Mouse (Mus musculus) kidney, postnatal 4 days (tissue): ENCODE data around the gene Chmp4b.
A peak's percentile ranks its signal among the peaks of the same experiment; 100 is the strongest.

Experiments
- DNase-seq, 2 experiments: peaks; one replicate each; pipeline ENCODE4 v3.0.0; 2021; ENCODE audit warnings: mixed read lengths in 2 of 2

Gene Chmp4b

DNA sequence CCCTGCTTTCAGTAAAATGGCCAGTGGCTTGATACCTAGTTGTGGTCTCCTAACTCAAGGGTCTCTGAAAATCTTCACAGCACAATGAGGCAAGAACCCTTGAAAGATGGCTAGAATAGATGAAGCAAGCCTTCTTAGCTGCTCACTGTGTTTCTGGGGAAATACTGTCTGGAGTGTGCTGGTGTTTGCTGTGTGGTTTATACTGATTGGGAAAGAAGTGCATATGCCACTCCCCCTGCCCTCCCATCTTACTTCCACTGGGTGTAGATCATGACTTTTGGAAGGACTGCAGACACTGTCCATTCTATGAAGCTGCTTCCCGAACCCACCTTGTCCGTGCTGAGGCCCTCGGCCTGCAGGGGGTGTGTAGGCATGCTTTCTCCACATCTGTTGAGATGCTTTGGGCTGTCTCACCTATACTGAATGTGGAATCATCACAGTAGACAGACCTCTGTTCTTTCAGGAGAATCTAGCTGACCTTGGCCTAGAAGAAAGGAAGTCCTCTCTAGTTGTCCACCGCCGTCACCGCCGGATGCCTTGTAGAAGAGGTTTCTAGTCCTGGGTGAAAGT is 33.5 kb downstream of the Chmp4b start:
- no peak for DNase-seq

DNA sequence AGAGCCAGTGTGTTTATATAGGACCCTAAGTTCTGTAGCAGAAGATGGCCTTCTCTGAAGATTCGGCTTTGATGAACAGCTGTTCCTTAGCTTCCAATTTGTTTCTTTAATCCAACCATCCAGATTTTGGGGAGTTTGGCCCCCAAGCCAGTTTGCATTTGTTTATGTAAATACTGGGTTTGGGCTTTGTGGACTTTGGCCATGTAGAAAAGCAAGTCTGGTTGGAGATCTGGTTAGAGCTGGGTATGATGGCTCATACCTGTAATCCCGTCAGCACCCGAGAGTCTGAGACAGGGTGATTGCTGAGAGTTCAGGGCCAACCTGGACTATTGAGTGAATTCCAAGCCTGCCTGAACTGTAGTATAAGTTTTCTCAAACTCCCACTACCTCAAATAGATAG is 34.3 kb downstream of the Chmp4b start:
- DNase-seq = no peak

DNA sequence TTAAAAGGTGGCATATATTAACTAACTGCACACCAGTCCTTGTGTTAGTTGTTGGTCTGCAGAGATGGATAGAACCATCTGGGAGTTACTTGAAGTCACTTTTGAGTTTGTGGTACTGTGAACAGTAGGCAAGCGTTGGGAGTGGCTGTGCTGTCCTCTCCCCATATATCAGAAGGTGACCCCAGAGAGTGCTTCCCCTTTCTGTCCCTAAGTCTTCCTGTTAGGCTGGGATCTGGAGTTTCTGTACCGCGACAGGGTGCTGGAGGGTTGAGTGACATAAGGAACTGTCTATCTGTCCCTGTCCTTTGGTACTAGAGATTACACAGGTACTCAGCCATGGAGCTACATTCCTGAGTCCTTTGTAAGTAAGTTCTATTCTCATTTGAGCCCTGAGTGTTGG is 35.3 kb downstream of the Chmp4b start:
- no peak for DNase-seq

DNA sequence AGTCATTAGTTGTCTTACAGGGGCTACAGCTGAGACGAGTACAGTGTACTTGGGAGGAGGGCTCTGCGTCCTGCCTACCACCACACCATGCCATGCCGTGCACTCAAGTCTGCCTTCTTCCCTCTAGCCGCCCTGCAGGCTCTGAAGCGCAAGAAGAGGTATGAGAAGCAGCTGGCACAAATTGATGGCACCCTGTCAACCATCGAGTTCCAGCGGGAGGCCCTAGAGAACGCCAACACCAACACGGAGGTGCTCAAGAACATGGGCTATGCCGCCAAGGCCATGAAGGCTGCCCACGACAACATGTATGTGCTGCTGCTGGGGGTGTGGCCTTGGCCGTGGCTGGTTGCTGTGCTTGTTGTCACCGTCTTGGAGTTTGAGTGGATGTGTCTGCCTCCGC is 37.9 kb downstream of the Chmp4b start:
- DNase-seq = no peak

DNA sequence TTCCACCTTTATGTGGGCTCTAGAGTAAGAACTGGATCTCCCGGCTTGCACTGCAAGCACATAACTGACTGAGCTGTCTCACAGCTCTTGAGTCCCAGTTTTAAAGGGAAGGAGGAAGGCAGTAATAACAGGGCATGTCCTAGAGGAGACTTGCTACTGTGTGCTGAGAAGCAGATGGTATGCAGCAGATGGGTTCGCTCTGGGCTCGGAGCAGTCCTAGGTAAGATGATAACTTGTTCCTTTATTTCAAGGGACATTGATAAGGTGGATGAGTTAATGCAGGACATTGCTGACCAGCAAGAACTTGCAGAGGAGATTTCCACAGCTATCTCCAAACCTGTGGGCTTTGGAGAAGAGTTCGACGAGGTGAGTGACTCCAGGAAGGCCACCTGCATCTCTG is 39.5 kb downstream of the Chmp4b start:
- no peak for DNase-seq

DNA sequence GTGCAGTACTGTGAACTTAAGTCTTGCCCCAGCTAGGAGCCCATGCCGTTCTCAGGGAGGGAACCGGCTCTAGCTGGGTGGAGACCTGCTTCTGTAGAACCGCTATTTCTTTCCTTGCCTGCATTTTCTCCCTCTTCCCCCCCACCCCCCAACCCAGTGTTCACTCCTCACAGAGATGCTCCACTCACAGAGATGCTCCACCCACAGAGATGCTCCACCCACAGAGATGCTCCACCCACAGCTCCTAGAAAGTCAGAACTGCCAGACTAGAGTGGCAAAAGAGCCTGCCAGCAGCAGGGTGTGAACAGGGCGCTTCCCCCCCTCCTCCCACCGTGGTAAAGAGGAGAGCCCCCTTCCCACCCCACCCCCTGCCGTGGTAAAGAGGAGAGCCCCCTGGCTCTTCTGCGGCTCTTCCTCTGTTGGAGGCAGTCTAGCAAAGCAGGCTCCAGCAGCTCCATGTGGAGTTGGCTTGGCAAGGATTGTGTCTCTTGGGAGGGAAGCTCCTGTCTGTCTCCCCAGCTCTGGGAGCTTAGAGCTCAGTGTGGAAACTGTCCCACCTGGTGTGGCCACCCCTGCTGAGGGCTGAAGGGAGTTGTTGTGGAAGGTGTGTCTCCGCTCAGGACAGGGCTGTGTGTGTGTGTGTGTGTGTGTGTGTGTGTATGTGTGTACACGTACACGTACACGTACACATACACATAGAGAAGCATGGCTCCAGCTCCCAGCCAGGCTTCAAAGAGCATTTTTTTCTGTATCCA is 41.9 kb downstream of the Chmp4b start:
- no peak for DNase-seq

DNA sequence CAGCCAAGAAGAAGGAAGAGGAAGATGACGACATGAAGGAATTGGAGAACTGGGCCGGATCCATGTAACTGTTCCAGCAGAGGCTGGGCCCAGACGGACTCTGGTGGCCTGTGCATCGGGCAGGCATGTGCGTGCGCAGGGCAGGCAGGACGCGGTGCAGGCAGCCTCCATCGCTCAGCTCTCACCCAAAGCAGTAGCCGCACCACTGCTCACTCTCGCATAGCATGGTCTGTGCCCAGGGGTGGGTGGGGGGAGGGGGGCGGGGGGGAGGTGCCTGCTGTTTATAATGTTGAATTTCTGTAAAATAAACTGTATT is 42.4 kb downstream of the Chmp4b start:
- peak in 1 of 2 experiments; percentile 32 for DNase-seq

DNA sequence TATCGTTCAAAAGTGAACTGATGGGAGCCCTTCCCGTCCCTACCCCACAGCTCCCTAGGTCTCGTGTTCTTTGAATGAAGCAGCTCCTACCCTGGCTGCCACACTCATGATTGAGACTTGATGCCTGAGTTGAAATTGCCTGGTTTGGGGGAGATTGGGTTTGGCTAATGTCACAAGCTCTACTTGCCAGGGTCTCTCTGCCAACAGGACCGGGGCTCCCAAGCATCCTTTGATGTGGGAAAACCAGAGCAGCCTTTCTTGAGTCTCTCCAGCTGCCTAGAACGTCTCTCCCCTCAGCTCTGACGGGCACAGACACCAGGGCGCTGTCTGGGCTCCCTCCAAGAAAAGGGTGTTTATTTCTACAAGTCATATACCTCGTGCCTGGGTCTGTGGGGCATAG is 44.2 kb downstream of the Chmp4b start:
- DNase-seq = no peak

DNA sequence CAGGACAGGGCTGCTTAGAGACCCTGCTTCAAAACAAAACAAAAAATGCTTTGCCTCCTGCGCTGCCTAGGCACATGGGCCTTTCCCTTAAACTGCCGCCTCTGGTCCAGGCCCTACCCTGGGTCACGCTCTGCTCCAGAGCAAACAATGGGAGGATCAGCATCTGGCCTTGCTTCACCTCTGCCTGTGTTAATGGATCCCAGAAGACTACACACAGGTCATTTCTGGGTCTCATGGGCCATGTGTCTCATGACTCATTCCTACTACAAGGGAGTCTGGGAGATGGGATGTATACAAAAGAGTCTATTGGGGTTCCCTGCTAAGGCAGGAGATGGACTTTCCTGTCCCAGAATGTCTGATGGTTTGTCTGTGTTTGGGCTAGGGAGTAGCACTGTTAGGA is 45.2 kb downstream of the Chmp4b start:
- no peak for DNase-seq

DNA sequence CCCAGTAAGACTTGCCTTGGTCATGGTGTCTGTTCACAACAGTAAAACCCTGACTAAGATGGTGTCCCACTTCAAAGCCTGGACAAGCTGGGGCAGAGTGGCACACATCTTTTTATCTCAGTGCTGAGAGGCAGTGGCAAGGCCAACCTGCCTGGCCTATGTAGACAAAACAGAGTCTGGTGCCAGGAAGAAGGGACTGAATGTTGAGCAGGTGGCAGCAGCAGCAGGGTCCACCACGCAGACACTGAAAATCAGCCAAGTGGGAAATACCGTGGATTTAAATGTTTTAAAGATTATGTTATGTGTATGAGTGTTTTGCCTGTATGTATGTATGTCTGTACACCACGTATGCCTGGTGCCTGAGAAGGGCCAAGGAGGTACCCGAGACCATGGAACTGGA is 47.9 kb downstream of the Chmp4b start:
- DNase-seq = no peak

DNA sequence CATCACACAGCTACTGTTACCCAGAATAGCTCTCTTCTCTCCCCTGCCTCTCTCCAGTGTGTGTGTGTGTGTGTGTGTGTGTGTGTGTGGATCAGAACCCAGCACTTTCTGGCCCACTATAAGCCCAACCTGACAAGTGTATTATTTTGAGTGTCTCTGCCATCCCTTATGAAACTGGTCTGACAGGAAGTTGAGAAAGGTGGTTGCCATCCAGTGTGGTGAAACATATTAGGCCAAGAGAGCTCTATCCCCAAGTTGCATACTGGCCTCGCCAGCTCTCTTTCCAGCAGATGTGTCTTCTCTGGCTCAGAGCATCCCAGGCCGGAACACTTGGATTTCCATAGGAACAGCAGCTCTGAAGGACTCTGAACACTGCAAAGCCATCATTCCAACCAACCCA is 48.7 kb downstream of the Chmp4b start:
- no peak for DNase-seq

DNA sequence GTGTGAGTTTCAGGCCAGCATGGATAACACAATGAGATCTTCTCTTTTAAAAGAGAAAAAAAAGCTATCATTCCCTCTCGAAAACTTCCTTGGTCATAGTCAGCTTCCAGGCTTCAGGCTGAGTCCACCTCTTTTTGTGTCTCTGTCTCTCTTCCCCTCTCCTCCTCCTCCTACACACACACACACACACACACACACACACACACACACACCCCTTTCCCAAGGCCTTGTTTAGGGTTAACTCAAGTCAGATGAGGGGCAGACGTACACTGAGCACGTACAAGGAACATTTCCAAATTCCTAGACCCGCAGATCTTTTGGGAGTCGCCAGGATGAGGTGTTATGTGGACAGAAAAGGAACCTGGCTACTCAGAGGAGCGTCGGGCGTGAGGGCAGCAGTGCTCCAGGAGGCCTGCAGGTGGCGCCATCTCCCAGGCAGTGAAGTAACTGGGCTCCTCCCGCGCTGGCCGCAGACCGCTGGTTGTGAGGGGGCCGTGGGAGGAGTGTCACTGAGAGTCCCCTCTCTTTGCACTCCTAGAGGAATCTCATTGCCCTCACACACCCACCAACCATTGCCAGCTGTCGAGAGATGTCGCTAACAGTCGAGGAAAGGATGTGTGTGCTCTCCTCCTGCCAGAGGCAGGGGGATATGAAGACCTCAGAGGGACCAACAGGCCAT is 51.3 kb downstream of the Chmp4b start:
- DNase-seq = peak; percentile 87 to 88

DNA sequence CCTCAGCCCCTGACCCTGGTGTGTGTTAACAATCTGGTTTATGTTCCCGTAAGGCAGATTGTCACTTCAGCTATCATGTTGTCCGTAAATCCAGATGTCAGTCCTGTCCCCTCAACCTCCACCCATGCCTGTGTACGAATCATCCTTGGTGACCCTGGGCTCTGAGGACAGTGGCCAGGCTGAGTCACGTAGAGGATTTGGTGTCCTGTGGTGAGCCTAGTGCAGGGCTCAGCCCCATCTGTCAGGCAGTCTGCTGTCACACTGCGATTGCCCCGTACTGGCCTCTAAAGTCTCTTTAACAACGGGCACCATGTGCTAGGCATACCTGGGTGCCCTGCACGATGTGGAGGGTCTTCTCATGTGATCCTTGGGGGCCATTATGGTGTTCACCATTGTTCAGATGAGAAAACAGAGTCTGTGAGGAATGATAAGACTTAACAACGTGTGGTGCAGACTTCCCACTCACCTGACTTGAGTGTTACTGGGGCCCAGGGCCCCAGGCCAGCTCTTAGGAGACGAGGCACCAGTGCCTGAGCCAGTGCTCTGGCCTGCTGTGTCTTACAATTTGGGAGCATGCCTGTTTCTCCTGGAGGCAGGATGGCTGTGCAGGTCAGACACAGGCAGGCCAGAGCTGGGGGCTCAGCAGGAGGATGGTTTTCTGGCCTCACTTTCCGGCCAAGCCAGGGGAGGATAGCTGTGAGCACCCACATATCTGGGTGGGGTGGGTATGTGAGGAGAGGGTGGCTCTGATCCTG is 55.2 kb downstream of the Chmp4b start:
- no peak for DNase-seq

DNA sequence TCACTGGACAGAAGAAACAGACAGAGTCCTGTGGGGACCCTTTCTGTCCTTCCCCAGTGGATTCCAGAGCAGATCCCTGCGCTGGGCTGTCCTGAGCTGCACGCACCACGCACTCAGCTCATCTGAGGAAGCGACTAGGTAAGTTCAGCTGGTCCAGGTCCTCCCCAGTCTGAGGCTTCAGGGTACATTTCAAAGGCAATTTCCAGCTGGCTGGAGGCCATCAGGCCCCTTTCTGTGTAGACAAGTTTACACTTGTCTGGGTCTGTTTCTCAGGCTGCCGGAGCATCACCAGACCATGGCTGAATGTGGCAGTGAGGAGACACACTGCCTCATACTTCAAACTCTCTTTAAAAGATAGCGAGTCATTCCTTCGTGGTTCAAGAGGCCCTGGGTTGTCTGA is 55.8 kb downstream of the Chmp4b start:
- DNase-seq = no peak

DNA sequence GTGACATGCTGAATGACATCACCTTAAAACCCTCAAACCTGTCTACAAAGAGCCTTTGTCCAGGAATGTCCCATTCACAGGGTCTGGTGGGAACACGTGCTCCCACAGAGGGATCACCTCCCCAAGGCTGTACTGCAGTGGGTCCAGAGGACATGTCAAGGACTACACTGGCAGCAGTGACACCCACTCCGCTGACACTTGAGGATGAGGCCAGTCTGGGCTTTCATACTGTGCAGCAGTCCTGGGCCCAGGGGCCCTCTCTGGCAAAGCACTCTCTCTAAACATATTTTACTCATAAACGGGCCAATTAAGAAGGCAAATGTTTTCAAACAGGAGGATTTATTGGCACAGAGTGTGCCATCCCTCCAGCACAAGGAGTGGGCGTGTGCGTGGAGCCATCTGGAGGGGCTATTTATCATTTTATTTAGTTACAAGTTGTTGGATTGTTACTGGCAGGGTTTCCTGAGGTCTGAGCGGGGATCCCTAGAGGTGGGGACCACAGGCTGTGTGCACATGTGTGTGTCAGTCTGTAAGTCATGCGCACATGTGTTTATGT is 56.4 kb downstream of the Chmp4b start:
- DNase-seq = no peak

DNA sequence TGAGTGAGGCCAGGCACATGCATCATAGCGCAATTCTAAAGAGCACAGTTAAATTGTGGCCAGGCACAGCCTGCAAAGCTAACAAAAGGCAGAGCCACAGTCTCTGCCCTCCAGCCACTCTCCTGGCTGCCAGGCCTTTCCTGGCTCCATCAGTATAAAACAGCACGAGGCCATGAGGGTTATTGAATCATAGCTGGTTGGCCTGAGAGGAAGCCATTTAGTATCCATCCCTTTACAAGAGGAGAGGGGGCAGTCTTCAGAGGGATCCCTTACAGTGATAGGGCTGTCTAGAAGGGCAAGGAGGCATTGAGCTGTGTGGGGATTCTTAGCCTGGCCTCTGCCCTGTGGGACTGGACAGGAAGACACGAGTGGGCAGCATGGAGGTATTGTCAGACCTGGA is 60.2 kb downstream of the Chmp4b start:
- DNase-seq = no peak

DNA sequence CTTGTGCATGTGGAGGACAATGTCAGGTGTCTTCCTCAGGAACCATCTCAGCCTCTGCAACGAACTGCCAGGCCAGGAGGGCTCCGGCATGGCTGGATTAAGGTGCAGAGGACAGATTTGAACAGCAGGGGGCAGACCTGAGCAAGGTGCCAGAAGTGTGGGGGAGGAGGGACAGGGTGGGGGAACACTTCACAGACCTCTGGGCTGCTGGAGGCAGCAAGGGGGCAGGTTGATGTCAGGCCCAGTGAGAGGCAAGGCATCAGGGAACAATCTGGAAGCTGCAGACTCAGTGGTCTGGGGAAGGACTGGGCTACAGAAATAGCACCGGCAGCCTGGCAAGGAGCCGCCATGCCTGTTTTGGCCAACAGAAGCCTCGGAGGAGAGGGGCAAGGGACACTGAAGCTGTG is 60.8 kb downstream of the Chmp4b start:
- DNase-seq = peak; percentile 71 to 72

DNA sequence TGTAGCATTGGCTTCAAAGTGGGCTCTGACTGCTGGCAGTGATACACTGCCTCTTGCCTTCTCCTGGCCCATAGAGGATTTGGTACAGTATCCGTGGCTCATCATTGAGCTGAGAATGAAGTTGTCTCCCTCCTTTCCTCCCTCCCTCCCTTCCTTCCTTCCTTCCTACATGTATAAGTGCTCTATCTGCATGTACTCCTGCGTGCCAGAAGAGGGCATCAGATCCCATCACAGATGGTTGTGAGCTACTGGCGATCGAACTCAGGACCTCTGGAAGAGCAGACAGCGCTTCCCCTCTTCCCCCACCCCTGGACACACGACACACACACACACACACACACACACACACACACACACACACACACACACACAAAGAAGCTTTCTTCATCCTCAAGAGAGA is 61.6 kb downstream of the Chmp4b start:
- peak in 1 of 2 experiments; percentile 46 for DNase-seq

DNA sequence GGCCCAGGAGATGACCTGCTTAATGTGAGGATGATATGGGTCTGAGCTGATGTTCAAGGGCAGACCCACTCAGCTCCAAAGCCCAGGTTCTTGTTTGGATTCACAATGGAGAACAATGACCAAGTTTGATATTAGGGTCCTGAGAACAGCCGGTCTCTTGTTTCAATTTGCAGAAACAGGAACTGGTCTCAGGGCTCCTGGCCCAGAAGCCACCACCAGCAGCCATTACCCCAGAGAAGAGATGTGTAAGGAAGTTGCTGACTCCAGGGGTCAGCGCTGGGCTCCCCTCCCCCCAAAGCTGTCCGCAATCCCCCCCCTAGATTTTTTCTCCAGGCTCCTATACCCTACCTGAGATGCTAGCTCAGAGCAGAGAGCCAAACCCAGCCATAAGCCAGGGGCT is 62.5 kb downstream of the Chmp4b start:
- DNase-seq = peak in 1 of 2 experiments; percentile 21

DNA sequence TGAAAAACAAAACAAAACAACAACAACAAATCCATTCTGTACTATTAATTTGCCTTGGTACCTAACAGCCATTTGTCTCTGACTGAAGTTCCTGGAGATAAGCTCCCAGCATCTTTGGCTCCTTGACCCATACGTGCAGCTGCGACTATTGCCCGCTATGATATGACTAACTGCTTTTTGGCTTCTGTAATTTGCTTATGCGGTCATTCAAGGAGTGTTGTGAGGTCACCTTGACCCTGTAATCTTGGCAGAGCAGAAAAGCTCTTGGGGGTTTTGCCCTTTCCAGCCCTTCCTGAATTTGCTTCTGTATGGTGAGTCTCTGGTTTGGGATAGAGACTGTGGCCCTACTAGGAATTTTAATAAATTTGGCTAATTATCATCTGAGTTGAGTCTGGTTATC is 65.1 kb downstream of the Chmp4b start:
- no peak for DNase-seq

DNA sequence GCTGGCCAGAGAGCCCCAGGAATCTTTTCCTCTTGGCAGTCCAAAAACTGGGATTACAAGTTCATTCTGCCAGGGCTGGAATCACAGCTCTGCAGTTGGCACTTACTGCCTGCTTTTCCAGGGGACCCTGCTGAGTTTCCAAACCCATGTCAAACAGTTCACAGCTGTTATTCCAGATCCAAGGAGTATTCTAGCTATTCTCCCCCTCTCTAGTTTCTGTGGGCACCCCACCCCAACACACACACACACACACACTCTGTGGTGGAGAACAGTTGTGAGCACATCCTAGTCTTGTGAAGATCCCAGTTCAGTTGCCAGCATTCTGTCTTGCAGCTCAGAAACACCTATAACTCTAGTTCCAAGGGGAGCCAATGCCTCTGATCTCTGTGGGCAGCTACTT is 65.6 kb downstream of the Chmp4b start:
- no peak for DNase-seq

DNA sequence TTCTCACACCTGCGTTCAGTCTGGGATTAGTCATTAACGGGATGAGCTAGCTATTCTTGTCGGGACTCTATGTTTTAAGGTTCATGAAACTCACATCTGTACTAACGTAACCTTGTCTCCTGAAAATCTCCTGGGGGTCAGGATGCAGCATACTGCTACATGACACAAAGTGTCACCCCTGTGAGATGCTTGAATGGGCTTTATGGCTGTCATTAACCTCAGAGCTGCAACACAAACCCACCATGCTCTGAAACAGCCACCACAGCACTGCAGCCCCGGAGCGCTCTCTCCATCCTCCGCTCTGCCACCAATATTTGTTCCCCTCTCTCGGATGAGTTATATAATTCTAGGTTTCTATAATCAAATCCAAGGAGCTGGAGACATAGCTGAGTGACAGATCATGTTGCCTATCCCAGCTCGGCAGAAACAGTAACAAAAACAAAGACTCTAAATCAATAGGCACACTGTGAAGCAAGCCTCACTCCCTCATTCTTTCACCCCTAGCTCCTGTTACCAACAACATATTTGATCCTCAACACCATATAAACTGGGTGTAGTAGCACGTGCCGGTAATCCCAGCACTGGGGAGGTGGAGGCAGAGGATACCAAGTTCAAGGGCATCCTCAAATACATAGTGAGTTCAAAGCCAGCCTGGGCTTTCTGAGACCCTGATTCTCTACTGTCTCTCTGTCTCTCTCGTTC is 67.5 kb downstream of the Chmp4b start:
- DNase-seq = no peak

DNA sequence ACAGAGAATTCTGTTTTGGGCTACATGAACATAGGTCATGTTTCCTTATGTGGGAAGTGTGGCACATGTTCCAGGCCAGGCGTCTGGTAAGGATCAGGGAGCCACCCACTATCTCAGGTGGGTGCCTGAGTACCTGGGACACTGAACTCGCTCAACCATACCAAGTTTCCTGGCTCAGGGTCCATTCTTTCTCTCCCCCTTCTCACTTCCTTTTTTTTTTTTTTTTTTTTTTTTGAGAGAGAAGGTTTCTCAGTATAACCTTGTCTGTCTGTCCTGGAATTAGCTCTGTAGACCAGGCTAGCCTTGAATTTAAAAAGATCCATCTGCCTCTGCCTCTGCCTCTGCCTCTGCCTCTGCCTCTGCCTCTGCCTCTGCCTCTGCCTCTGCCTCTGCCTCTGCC is 68.8 kb downstream of the Chmp4b start:
- no peak for DNase-seq
